Mouse (Mus musculus) frontal cortex, adult 2 months (tissue): Measurements from ENCODE around the gene Kalrn. TPM values are rescaled to one million over a fixed set of nuclear protein-coding genes. Genes with fewer than 3 reads are reported as not detected.

ENCODE experiments used
- DNase-seq, 2 experiments: peaks; one replicate each; pipeline ENCODE4 v3.0.0; 2022; ENCODE audit warnings: low spot score in 1 of 2; ENCODE audit errors: extremely low spot score in 1 of 2
- polyA plus RNA-seq: library from polyadenylated mRNA; depleted of rRNA; stranded (reverse); fragments of >200 nt; gene quantifications from 2 replicates; pipeline ENCODE4 v1.2.3, GENCODE M21; 2012

Kalrn gene
- polyA plus RNA-seq, 1 experiment, result 177 TPM

- no peak for DNase-seq
These were observed 295.0 kb downstream of the Kalrn start for GRCm38 (mm10) chr16:34278249-34278790.

- no peak for DNase-seq
These were observed 298.7 kb downstream of the Kalrn start for GRCm38 (mm10) chr16:34274607-34275006.

DNA sequence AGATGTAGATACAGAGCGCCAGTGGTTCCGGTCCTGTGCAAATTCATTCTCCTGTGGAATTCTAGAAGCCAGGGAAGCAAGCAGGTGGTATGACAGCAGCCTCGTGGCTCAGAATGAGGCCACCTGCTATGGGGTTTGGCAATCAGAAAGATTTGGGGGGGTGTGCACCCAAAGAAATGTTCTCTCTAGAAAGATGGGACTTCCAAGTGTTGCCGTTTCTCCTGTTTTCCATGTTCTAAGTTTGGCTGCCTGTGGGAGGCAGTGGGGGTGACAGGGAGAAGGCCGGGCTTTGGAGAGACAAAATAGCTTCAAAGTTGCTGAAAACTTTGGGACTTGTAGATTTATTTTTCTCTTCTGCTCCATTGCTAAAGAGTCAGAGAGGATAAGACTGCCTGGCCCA, 301.9 kb downstream of the Kalrn start:
- DNase-seq, result peak; percentile 77 to 79

DNA sequence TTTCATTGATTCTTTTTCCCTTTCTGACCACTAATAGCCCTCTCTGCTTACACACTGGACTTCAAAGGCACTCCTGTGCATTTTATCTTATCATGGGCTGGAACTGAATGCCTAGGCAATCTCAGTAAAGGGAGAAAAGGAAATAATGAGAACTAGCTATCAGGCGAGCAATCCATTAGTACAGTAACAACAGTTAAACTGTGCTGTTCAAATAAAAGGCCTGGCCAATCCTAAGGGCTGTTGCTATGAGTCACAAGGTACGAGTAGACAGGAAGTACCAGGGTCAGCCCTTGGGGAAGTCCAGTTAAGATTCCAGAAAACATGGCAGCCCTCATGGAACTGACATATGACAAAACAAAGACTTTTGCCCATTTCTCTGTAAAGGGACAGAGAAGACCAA, 302.7 kb downstream of the Kalrn start:
- DNase-seq, result no peak

- DNase-seq, result no peak
These were observed 303.7 kb downstream of the Kalrn start for GRCm38 (mm10) chr16:34269642-34270041.

GRCm38 (mm10) chr16:34267751-34268150, 305.6 kb downstream of the Kalrn start:
- DNase-seq, result no peak

GRCm38 (mm10) chr16:34264671-34265070, 308.7 kb downstream of the Kalrn start:
- DNase-seq, result no peak

DNA sequence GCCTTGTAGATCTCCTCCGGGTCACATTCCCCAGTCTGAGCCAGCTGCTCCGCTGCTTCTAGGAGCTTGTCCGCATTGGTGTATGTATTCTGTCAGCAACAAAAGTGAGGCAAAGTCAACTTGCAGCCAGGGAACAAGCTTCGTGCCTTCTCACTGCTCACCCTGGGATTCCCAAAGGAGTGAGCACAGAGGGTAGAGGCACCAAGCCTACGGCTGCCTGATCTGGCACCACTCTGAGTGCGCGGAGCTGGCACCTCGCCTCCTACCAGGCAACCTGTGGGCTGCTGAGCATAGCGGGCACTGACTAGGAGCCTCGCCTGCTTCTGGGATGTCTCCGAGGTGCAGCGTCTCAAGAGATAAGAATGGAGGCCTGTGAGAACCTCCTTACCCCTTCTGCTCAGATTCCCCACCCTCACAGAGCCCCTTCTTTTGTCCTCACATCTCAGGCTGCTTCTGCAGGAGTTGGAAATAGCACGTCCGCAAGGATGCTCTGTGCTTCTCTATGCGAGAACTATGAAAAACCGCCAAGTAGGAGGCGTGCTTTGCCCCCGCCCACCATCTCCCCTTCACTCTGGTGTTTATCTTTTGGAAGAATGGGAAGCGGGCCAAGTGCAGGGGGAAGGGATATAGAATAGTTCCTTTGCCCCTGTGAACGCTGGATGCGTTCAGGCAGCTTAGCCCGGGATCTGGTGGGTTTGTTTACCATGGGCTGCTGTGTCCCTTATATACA, 310.4 kb downstream of the Kalrn start:
- DNase-seq, result peak; percentile 67 to 83

GRCm38 (mm10) chr16:34260971-34261924, 312.1 kb downstream of the Kalrn start:
- no peak for DNase-seq

DNA sequence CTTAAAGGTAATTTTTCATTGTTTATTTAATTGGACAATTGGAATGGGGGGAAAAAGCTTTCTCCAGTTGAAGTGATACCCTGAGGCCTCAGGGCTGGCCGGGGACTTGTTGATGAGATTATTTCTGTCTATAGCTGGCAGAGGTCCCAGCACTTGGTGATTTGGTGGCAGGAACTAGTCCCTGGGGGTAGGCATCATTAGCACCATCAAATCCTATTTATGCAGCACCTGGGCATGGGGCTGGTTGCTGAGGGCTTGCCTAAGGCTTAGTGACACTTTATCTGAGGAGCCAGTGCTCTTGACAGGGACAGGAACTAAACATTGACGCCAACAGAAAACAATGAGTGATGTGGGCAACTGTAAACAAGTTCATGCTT, 318.7 kb downstream of the Kalrn start:
- DNase-seq, result no peak

DNA sequence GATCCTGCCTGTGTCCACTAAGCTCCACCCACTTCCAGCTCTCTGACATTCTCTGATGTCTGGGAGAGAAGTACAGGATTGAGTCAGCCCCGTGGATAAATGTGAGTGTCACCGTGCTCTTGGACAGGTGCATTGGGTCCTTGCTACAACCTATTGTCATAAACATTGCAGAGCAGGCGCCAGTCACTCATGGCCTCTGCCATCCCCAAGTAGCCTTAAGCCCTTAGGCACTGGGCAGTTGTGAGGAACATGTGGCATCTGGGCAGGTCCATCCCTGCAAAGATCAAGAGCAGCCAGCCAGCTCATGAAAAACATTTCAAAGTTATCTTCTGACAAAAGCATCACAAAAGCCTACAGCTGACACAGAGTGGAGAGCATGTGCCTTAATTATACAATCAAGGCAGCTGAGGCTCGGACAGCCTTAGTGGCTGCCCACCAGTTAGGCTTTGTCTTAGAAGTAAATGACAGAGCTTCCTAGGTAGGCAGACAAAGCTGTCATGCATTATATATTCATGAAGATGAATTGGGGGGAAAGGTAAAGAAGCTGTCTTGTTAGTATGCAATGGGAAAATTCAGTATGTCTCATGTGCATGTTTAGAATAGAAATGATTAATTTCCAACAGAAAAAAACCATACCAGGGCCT, 319.2 kb downstream of the Kalrn start:
- DNase-seq, result no peak

GRCm38 (mm10) chr16:34252670-34253069, 320.7 kb downstream of the Kalrn start:
- DNase-seq, result no peak

DNA sequence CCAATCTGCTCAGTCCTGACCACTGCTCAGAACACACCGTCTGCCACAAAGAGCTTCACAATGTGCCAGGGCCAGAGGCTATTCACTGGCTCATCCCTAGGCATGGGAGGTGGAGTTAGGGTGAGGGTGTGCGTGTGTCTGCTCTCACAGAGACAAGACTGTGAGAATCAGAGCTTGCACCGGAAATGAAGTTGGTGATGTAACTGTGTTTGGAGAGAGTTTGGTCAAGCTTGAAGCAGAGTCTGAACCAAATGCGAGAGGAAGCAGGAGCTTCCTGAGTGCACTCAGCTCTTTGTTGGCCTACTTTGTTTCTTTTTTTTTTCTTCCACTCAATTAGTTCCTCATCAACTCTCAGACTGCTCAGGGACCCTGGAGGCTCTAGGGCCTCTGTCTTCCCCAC, 325.1 kb downstream of the Kalrn start:
- no peak for DNase-seq

DNA sequence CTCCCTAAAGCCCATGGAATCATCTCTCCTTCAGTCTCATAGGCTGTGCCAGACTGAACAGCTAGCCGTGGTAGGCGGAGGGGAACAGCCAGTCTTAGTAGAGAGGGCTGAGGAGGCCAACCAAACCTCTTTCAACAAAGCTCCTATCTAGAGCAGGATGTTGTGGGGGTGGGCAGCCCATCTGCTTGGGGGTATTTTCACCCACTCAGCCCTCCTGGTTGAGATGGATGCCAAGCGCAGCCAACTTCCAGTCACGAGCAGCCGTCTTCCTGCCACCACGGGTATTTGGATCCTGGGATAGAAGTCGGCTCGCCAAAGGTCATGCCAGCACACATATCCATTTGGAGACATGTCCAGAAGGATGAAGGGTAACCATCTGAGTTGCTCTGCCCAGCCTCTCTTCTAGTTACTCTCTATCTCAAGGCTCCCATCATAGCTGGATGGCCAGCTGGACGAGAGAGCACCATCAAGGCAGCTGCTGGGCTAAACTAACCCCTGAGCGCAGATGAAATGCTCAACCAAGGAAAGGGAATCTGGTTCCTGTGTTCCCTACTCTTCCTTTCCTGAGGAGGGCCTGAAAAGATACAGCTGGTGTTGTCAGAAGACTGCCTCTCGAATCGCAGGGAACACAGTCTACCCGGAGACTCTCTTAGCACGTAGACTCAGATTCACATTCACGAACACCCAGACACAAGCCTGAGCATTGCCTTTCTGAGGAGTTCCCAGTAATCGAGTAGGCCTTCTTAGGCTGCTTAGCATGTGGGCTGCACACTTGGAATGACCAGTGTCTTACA, 331.2 kb downstream of the Kalrn start:
- peak; percentile 86 to 92 for DNase-seq

GRCm38 (mm10) chr16:34239618-34240017, 333.7 kb downstream of the Kalrn start:
- DNase-seq, result no peak

DNA sequence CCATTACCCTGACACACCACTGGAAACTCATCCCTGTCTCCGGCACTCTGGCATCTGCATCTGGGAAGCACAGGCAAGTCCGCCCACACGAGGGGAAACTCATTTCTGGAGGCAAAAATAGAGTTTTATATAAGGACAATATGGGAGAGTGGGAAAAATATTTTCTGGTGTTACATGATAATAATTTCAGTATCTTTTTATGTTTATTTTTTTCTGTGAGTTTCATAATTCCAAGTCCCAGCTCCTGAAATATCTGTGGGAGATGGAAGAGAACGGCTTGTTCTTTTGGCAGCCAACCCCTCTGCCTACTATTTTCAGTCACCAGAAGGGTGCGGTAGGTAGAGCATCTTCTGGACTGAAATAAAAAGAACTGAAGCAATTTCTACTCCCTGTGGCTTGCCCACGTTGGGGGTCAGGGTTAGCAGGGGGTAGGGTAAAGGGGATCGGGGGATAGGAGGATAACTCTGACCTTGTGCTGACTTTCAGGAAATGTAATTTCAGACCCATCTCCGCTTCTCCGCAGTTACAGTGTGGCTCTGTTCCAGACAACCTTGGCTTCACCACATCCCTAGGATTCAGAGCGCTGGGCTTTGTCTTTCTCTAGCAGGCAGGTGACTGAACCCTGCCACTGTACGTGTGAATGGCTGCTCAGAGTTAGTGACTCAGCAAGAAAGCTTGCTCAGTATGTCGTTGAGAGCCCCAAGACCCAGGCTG, 336.3 kb downstream of the Kalrn start:
- peak; percentile 87 to 88 for DNase-seq

- no peak for DNase-seq
These were observed 338.2 kb downstream of the Kalrn start for GRCm38 (mm10) chr16:34235086-34235485.

- DNase-seq, result no peak
These were observed 341.4 kb downstream of the Kalrn start for GRCm38 (mm10) chr16:34231952-34232351.

DNA sequence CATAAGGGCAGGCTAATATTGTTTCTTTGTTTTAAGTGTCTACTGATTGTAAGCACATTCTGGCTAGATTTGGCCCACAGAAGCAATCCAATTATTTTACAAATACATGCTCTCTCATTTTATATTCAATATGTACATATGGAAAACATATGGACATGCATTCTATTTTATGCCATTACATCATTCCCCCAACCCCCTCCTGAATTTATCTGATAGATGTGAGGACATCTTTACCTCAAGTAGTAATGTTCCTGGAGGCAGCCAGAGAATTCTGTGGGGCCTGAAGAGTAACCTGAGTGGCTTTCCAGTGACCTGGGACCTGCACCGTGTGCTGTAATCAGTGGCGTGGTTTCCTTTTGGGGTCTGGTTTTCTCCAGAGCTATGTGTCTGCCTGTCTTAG, 342.2 kb downstream of the Kalrn start:
- no peak for DNase-seq

DNA sequence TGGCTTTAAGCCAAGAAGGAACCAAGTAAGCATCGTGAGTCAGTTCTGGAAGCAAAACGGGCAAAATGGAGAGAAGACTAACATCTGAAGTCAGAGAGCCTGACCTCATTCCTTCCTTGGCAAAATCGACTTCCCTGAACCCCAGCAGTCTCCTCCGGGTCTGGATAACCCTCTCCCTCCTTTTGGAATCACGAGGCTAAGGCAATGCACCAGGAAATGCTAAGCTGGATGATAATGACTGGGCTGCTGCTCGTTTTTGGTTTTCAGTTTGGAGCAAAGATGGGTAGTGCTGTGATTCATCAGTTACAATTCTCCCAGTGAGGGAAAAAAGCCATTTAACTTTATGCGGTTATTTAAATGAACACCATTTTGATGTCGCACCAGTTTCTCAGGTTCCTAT, 344.0 kb downstream of the Kalrn start:
- DNase-seq, result no peak
